Mouse (Mus musculus) spleen, postnatal 10 days (tissue): ENCODE measurements at regions not wholly inside any gene's neighbourhood (a gene's known extent, or its start where the extent isn't known, plus 50 kb on each side); places are given as distances from the start of the nearest gene placed in this dataset.

ENCODE experiments used
- DNase-seq, 2 experiments: peaks; one replicate each; pipeline ENCODE4 v3.0.0; 2021 to 2022; ENCODE audit warnings: low spot score in 2 of 2

DNA sequence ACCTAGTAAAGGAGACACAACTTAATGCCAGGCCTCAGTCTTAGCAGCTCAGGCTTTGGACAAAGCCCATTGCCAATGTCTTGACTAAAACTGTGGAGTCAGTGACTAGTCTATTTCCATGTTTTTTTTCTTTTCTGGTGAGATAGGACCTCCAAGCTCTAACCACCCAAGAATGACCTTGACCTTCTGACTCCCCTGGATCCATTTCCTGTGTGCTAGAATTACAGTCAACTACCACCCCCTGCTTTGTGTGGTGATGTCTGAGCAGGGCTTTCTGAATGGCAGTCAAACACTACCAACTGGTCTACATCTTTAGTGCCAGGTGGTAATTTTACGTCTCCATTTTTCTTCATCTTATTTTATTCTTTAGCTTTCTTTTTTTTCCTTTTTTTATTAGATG, 51.3 kb upstream of the Rnf138rt1 start:
- DNase-seq = no peak

- no peak for DNase-seq
Observed at GRCm38 (mm10) chrX:163814806-163815205, 53.7 kb upstream of the Rnf138rt1 start.

DNA sequence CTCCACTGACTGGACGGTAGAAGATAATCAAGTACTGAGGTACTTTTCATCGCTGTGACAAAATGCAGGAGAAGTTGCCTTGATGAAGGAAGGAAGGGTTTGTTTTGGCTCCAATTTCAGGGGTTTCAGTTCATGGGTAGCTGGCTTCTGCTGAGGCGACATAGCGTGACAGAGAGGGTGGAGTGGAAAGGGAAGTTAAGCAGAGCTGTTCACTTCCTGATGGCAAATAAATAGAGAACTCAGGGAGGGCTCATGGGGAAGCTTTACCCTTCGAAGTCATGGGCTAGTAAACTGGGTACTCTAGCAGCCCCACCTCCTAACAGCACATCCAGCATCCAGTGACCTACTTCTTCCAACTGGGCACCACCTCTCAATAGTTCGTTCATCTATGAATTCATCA, 61.2 kb upstream of the Rnf138rt1 start:
- DNase-seq = no peak

DNA sequence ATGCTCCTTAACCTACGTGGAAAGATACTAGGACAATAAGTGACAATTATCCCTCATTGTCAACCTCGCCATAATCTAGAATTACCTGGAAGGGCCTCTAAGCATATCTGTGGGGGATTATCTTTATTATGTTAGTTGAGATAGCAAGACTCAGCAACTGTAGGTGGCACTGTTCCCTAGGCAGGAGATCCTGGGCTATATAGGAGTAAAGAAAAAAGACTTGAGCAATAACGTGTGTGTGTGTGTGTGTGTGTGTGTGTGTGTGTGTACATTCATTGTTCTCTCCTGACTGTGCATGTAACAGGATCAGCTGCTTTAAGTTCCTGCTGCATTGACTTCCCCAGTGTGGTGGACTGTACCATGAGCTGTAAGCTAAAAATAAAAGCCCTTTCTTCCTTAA, 66.3 kb upstream of the Rnf138rt1 start:
- peak in 1 of 2 experiments; percentile 16 for DNase-seq

- no peak for DNase-seq
Observed at GRCm38 (mm10) chrX:163845408-163845807, 63.4 kb upstream of the Ap1s2 start.

DNA sequence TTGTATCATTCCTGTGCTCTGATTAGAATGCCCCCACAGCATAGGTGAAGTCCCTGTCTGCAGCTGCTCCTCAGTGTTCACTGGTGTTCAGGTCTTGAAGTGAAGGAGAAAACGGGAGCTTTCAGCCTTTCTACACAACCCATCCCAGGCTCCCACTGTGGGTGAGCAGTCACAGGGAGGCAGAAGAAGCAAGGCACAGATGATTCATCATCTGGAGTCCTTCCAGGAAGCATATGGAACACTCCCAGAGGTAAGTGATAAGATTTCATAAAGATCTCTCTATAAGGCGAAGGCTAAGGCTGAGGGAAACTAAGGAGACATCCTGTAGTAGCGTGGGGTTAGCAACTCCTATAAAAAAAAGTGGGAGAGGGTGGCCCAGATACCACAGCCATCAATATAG, 61.9 kb upstream of the Ap1s2 start:
- DNase-seq = no peak

GRCm38 (mm10) chrX:163847651-163848050, 61.2 kb upstream of the Ap1s2 start:
- no peak for DNase-seq

GRCm38 (mm10) chrX:163848510-163849199, 60.2 kb upstream of the Ap1s2 start:
- DNase-seq = no peak

GRCm38 (mm10) chrX:163850915-163851599, 57.8 kb upstream of the Ap1s2 start:
- no peak for DNase-seq

DNA sequence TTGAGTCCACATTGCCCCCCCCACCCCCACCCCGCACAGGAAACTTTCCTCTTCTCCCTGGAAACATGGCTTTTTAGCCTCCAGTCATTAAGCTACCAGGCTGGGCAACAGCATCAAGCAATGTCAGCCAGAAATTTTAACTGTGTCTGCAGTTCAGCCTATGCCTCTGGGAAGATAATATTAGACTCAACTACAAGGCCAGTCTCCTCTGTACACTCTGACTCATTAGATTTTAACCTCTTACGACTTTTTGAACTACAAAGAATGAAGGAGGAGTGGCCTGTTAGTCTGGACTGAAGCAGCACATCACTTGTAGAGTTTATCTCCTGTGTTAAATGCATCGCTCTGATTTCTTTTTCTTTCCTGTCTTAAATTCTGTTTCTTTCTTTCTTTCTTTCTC, 50.3 kb upstream of the Ap1s2 start:
- DNase-seq = no peak
